Mouse (Mus musculus) stomach, embryonic 16.5 days (tissue): Measurements from ENCODE around the gene Pde4d. TPM values are rescaled to one million over a fixed set of nuclear protein-coding genes. Genes with fewer than 3 reads are reported as not detected.

Experiments
- ATAC-seq: fragments of 200-750 bp; cut with Nextera tagmentation; 2 replicates; pipeline ENCODE4 v1.8.0; 2017; ENCODE audit warnings: moderate number of reproducible peaks, moderate TSS enrichment; ENCODE audit not compliant: insufficient read depth, low FRiP score
- H3K27ac ChIP-seq: fragments of 300-500 bp; sonication (generic); 2 replicates; pipeline ENCODE4 v1.5.1; 2014; ENCODE audit warnings: low read length
- H3K27me3 ChIP-seq: fragments of 300-500 bp; sonication (generic); 2 replicates; pipeline ENCODE4 v1.6.1; 2014; ENCODE audit warnings: low read length, control low read depth, mixed read lengths; ENCODE audit not compliant: control insufficient read depth, insufficient read depth
- H3K36me3 ChIP-seq: fragments of 300-500 bp; sonication (generic); 2 replicates; pipeline ENCODE4 v1.6.1; 2014; ENCODE audit warnings: low read length; ENCODE audit not compliant: control insufficient read depth, insufficient read depth
- H3K4me1 ChIP-seq: fragments of 300-500 bp; sonication (generic); 2 replicates; pipeline ENCODE4 v1.6.1; 2014; ENCODE audit warnings: low read length, control low read depth, mixed read lengths; ENCODE audit not compliant: control insufficient read depth, insufficient read depth
- H3K4me2 ChIP-seq: fragments of 300-500 bp; sonication (generic); 2 replicates; pipeline ENCODE4 v1.6.1; 2014; ENCODE audit warnings: low read depth, low read length, mixed read lengths
- H3K4me3 ChIP-seq: fragments of 300-500 bp; sonication (generic); replicated peaks from 2 replicates; pipeline ENCODE4 v1.5.1; 2014; ENCODE audit warnings: mild to moderate bottlenecking, low read length
- H3K9ac ChIP-seq: fragments of 300-500 bp; sonication (generic); 2 replicates; pipeline ENCODE4 v1.6.1; 2014; ENCODE audit warnings: low read length
- H3K9me3 ChIP-seq: fragments of 300-500 bp; sonication (generic); replicated peaks from 2 replicates; pipeline ENCODE4 v1.6.1; 2016; ENCODE audit warnings: low read length, control low read depth; ENCODE audit not compliant: control insufficient read depth
- WGBS: fragments of 180-500 bp; shearing (Covaris S2); extraction: QIAGEN DNeasy Blood & Tissue Kit; methylation state at CpG from one replicate; pipeline ENCODE4 v1.1.7; 2014; 5-methylcytosine and 5-hydroxymethylcytosine counted together
- polyA plus RNA-seq: library from polyadenylated mRNA; unstranded; fragments of >200 nt; fragmentation: Nextera tagmentation; extraction: Ambion mirVana; gene quantifications from 2 replicates; pipeline ENCODE4 v1.2.1, GENCODE M21; 2015

Gene Pde4d
- 19.5 and 22.1 TPM in 2 replicates for polyA plus RNA-seq

- no peak for ATAC-seq
- H3K4me2 ChIP-seq = peak within 1 kb of the TSS; percentile 21; the same call in 1 of the 2 replicates
- H3K9ac ChIP-seq = no peak within 1 kb of the TSS
- H3K4me1 ChIP-seq = peaks cover 8% of the 10 kb centered on the region; the same call in 1 of the 2 replicates
- 12% methylated on average over 10 of the region's 10 CpGs for WGBS
- H3K27me3 ChIP-seq = no peaks in the 10 kb centered on the region
- no peaks in the 10 kb centered on the region for H3K36me3 ChIP-seq
- no peaks in the 10 kb centered on the region for H3K9me3 ChIP-seq
- no peak within 1 kb of the TSS for H3K4me3 ChIP-seq
- H3K27ac ChIP-seq = peak within 1 kb of the TSS; percentile 49
Observed at GRCm38 (mm10) chr13:108449116-108450097, at the start of gene Pde4d. Gene Pde4d (plus strand): TSS chr13:108449948.

GRCm38 (mm10) chr13:108403197-108403596 is 46.6 kb upstream of the Pde4d start:
- Histone ChIP-seq H3K4me1 (no peaks in the 10 kb centered on the region), H3K36me3 (no peaks in the 10 kb centered on the region), H3K4me3 (no peak overlapping the region), H3K27me3 (no peaks in the 10 kb centered on the region), H3K27ac (no peak overlapping the region), H3K9ac (no peak overlapping the region), H3K9me3 (no peaks in the 10 kb centered on the region), H3K4me2 (no peak overlapping the region)
- WGBS = 86% methylated on average over 5 of the region's 5 CpGs
- no peak for ATAC-seq

GRCm38 (mm10) chr13:108404372-108404771 is 45.4 kb upstream of the Pde4d start:
- Histone ChIP-seq H3K27ac (no peak overlapping the region), H3K9ac (no peak overlapping the region), H3K36me3 (no peaks in the 10 kb centered on the region), H3K9me3 (no peaks in the 10 kb centered on the region), H3K4me3 (no peak overlapping the region), H3K27me3 (no peaks in the 10 kb centered on the region), H3K4me2 (no peak overlapping the region), H3K4me1 (no peaks in the 10 kb centered on the region)
- ATAC-seq = no peak
- WGBS = 87% methylated on average over 4 of the region's 4 CpGs

GRCm38 (mm10) chr13:108415464-108415863 is 34.3 kb upstream of the Pde4d start:
- H3K27me3 ChIP-seq = no peaks in the 10 kb centered on the region
- no peak overlapping the region for H3K4me3 ChIP-seq
- H3K9ac ChIP-seq = no peak overlapping the region
- H3K27ac ChIP-seq = no peak overlapping the region
- 80% methylated on average over 2 of the region's 2 CpGs for WGBS
- H3K4me1 ChIP-seq = no peaks in the 10 kb centered on the region
- ATAC-seq = no peak
- H3K9me3 ChIP-seq = no peaks in the 10 kb centered on the region
- no peaks in the 10 kb centered on the region for H3K36me3 ChIP-seq
- H3K4me2 ChIP-seq = no peak overlapping the region

GRCm38 (mm10) chr13:108418741-108419507 is 30.8 kb upstream of the Pde4d start:
- Histone ChIP-seq H3K4me1 (no peaks in the 10 kb centered on the region), H3K9me3 (no peaks in the 10 kb centered on the region), H3K4me3 (no peak overlapping the region), H3K27ac (no peak overlapping the region), H3K9ac (no peak overlapping the region), H3K36me3 (no peaks in the 10 kb centered on the region), H3K4me2 (no peak overlapping the region), H3K27me3 (no peaks in the 10 kb centered on the region)
- 72% methylated on average over 1 of the region's 1 CpGs for WGBS
- ATAC-seq = no peak

- H3K9me3 ChIP-seq = no peaks in the 10 kb centered on the region
- H3K27ac ChIP-seq = no peak overlapping the region
- ATAC-seq = no peak
- H3K36me3 ChIP-seq = no peaks in the 10 kb centered on the region
- no peaks in the 10 kb centered on the region for H3K27me3 ChIP-seq
- no peaks in the 10 kb centered on the region for H3K4me1 ChIP-seq
- 62% methylated on average over 5 of the region's 5 CpGs for WGBS
- no peak overlapping the region for H3K9ac ChIP-seq
- H3K4me3 ChIP-seq = no peak overlapping the region
- H3K4me2 ChIP-seq = no peak overlapping the region
Observed at GRCm38 (mm10) chr13:108426322-108426721, 23.4 kb upstream of the Pde4d start.

GRCm38 (mm10) chr13:108428809-108429208 is 20.9 kb upstream of the Pde4d start:
- Histone ChIP-seq H3K4me2 (no peak overlapping the region), H3K9ac (no peak overlapping the region), H3K4me3 (no peak overlapping the region), H3K27me3 (no peaks in the 10 kb centered on the region), H3K9me3 (no peaks in the 10 kb centered on the region), H3K27ac (no peak overlapping the region), H3K4me1 (no peaks in the 10 kb centered on the region), H3K36me3 (no peaks in the 10 kb centered on the region)
- no peak for ATAC-seq
- WGBS = 73% methylated on average over 6 of the region's 6 CpGs

- no peak overlapping the region for H3K4me3 ChIP-seq
- no peak overlapping the region for H3K4me2 ChIP-seq
- no peaks in the 10 kb centered on the region for H3K9me3 ChIP-seq
- H3K36me3 ChIP-seq = no peaks in the 10 kb centered on the region
- no peak overlapping the region for H3K9ac ChIP-seq
- no peak overlapping the region for H3K27ac ChIP-seq
- H3K4me1 ChIP-seq = no peaks in the 10 kb centered on the region
- no peaks in the 10 kb centered on the region for H3K27me3 ChIP-seq
- 77% methylated on average over 2 of the region's 2 CpGs for WGBS
- no peak for ATAC-seq
Observed at GRCm38 (mm10) chr13:108429623-108430022, 20.1 kb upstream of the Pde4d start.

- Histone ChIP-seq H3K27me3 (no peaks in the 10 kb centered on the region), H3K9ac (no peak overlapping the region), H3K4me1 (no peaks in the 10 kb centered on the region), H3K4me2 (no peak overlapping the region), H3K36me3 (no peaks in the 10 kb centered on the region), H3K27ac (no peak overlapping the region), H3K4me3 (no peak overlapping the region), H3K9me3 (no peaks in the 10 kb centered on the region)
- no peak for ATAC-seq
- 91% methylated on average over 3 of the region's 3 CpGs for WGBS
Observed at GRCm38 (mm10) chr13:108431776-108432175, 18.0 kb upstream of the Pde4d start.
